Mouse (Mus musculus) liver, postnatal 0 days (tissue): ENCODE measurements around the gene Tm4sf5.

ENCODE experiments used
- CTCF ChIP-seq: sonication (generic); IDR thresholded peaks from 2 replicates; pipeline ENCODE4 v1.5.1; 2016; ENCODE audit warnings: antibody characterized with exemption, low read depth
- EP300 ChIP-seq: IDR thresholded peaks from 2 replicates; pipeline ENCODE4 v1.6.1; 2016; ENCODE audit warnings: antibody characterized with exemption, low read depth, mild to moderate bottlenecking

DNA sequence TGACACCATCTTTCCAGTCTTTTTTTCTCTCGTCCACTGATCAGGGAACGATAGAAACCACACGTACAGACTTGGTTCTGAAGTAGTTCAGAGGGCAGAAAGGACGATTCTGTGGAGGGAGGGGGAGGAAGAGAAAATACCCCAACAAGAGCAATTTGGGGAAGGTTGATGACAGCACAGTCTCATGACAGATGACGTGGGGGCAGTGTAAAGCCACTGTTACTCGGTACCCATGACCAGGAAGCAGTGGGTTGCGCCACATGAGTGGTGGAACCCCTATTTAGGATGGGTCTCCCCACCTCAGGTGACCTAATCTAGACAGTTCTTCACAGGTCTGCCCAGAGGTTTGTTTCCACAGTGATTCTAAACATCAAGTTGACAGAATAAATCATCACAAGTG is 23.6 kb downstream of the Tm4sf5 start:
- TF ChIP-seq CTCF (no peak), EP300 (no peak)
